Mouse (Mus musculus): ENCODE measurements at regions not wholly inside any gene's neighbourhood (a gene's known extent, or its start where the extent isn't known, plus 50 kb on each side); places are given as distances from the start of the nearest gene placed in this dataset.

GRCm38 (mm10) chr4:150800774-150801173 lies 52.9 kb upstream of the Errfi1 start:
- H3K36me3 ChIP-seq, result no peaks in the 10 kb centered on the region
- no peak overlapping the region for H3K27ac ChIP-seq (replicated peaks)
- H3K4me2 ChIP-seq (replicated peaks), result no peak overlapping the region
- 94% methylated on average over 8 of the region's 8 CpGs for WGBS
- ATAC-seq (replicated peaks), result no peak
- no peaks in the 10 kb centered on the region for H3K9me3 ChIP-seq
- H3K4me1 ChIP-seq, result no peaks in the 10 kb centered on the region
- no peak overlapping the region for H3K4me3 ChIP-seq
- H3K9ac ChIP-seq (replicated peaks), result no peak overlapping the region
- no peaks in the 10 kb centered on the region for H3K27me3 ChIP-seq

GRCm38 (mm10) chr4:150799550-150800398 lies 53.9 kb upstream of the Errfi1 start:
- Histone ChIP-seq H3K4me1 (0 out of 2 replicates have a peak, but pooled peaks cover 2% of the 10 kb centered on the region), H3K36me3 (no peaks in the 10 kb centered on the region), H3K9me3 (no peaks in the 10 kb centered on the region), H3K9ac (replicated peaks) (no peak overlapping the region), H3K4me3 (no peak overlapping the region), H3K27me3 (no peaks in the 10 kb centered on the region), H3K27ac (replicated peaks) (no peak overlapping the region), H3K4me2 (replicated peaks) (no peak overlapping the region)
- no peak for ATAC-seq (replicated peaks)
- 82% methylated on average over 22 of the region's 22 CpGs for WGBS

- Histone ChIP-seq H3K9ac (replicated peaks) (no peak overlapping the region), H3K36me3 (no peaks in the 10 kb centered on the region), H3K4me1 (0 out of 2 replicates have a peak, but pooled peaks cover 6% of the 10 kb centered on the region), H3K9me3 (no peaks in the 10 kb centered on the region), H3K4me3 (no peak overlapping the region), H3K27me3 (no peaks in the 10 kb centered on the region), H3K4me2 (replicated peaks) (no peak overlapping the region), H3K27ac (replicated peaks) (no peak overlapping the region)
- 53% methylated on average over 13 of the region's 13 CpGs for WGBS
- ATAC-seq (replicated peaks), result no peak
Measured at GRCm38 (mm10) chr4:150798783-150799530, 54.8 kb upstream of the Errfi1 start.

DNA sequence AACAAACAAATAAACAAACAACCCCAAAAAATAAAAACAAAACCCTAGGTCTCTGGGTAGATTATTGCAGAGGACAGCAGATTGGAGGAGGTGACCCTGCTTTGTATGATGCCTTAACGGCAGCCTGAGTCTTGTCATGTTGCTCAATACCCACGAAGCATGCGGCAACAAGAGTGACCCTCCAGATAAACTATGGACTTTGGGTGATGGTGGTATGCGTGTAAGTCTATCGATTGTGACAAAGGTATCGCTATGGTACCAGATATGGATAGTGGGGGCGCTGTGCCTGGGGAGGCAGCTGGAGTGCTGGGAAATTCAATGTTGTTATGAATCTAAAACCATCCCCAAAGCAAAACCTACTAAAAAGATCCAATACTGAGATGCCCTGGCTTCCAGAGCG lies 55.4 kb upstream of the Errfi1 start:
- WGBS, result 92% methylated on average over 8 of the region's 8 CpGs
- 0 out of 2 replicates have a peak, but pooled peaks cover 6% of the 10 kb centered on the region for H3K4me1 ChIP-seq
- ATAC-seq (replicated peaks), result no peak
- H3K4me2 ChIP-seq (replicated peaks), result no peak overlapping the region
- H3K9ac ChIP-seq (replicated peaks), result no peak overlapping the region
- H3K36me3 ChIP-seq, result no peaks in the 10 kb centered on the region
- no peaks in the 10 kb centered on the region for H3K9me3 ChIP-seq
- no peak overlapping the region for H3K4me3 ChIP-seq
- H3K27me3 ChIP-seq, result no peaks in the 10 kb centered on the region
- no peak overlapping the region for H3K27ac ChIP-seq (replicated peaks)

- H3K27me3 ChIP-seq, result no peaks in the 10 kb centered on the region
- WGBS, result 77% methylated on average over 3 of the region's 3 CpGs
- H3K9ac ChIP-seq (replicated peaks), result no peak overlapping the region
- H3K36me3 ChIP-seq, result no peaks in the 10 kb centered on the region
- no peak overlapping the region for H3K27ac ChIP-seq (replicated peaks)
- H3K9me3 ChIP-seq, result no peaks in the 10 kb centered on the region
- H3K4me3 ChIP-seq, result no peak overlapping the region
- H3K4me1 ChIP-seq, result 0 out of 2 replicates have a peak, but pooled peaks cover 6% of the 10 kb centered on the region
- no peak overlapping the region for H3K4me2 ChIP-seq (replicated peaks)
- no peak for ATAC-seq (replicated peaks)
Measured at GRCm38 (mm10) chr4:150797057-150797456, 56.7 kb upstream of the Errfi1 start.

DNA sequence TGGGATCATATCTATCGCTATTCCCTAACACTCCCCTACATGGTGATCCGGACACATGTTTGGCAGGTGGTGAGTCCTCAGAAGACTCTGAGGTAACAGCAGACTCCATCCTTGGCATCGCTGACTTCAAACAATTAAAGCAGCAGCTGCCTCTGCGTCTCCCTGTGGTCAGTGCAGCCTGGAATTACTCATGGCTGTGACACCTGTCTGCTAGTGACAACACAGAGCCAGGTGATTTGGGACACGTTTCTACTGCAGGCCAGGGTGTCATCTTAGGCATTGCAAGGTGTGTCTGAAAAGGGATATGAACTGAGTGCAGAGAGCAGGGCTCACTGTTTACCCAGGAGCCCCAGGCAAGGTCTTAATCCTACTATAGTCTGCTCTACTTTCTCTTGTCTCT lies 58.8 kb upstream of the Errfi1 start:
- no peak overlapping the region for H3K4me3 ChIP-seq
- no peak overlapping the region for H3K4me2 ChIP-seq (replicated peaks)
- H3K9ac ChIP-seq (replicated peaks), result no peak overlapping the region
- no peak overlapping the region for H3K27ac ChIP-seq (replicated peaks)
- no peaks in the 10 kb centered on the region for H3K9me3 ChIP-seq
- H3K27me3 ChIP-seq, result no peaks in the 10 kb centered on the region
- no peaks in the 10 kb centered on the region for H3K36me3 ChIP-seq
- 49% methylated on average over 5 of the region's 5 CpGs for WGBS
- ATAC-seq (replicated peaks), result no peak
- 0 out of 2 replicates have a peak, but pooled peaks cover 6% of the 10 kb centered on the region for H3K4me1 ChIP-seq

GRCm38 (mm10) chr4:150794257-150794794 lies 59.4 kb upstream of the Errfi1 start:
- Histone ChIP-seq H3K9ac (replicated peaks) (no peak overlapping the region), H3K27ac (replicated peaks) (no peak overlapping the region), H3K4me1 (0 out of 2 replicates have a peak, but pooled peaks cover 6% of the 10 kb centered on the region), H3K4me2 (replicated peaks) (no peak overlapping the region), H3K36me3 (no peaks in the 10 kb centered on the region), H3K27me3 (no peaks in the 10 kb centered on the region), H3K9me3 (no peaks in the 10 kb centered on the region), H3K4me3 (no peak overlapping the region)
- 61% methylated on average over 9 of the region's 9 CpGs for WGBS
- ATAC-seq (replicated peaks), result no peak

DNA sequence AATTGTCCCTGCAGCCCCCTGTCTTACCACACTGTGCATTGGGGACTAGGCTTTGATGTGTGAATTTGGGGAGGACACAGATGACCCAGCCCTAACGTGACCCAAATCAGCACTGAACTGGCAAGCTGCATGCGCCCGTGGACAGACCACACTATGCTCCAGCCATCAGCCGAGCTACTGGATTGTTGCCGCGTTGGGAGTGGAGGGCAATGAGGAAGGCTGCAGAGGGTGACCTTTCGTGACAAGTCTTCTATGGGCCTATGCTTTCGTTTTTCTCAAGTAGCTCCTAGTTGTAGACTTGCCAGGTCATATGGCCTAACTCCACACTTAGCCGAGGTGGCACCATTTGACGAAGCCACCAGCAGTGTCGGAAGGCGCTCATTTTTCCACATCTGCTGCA lies 60.6 kb upstream of the Errfi1 start:
- no peak overlapping the region for H3K4me3 ChIP-seq
- no peak overlapping the region for H3K4me2 ChIP-seq (replicated peaks)
- H3K9me3 ChIP-seq, result no peaks in the 10 kb centered on the region
- no peaks in the 10 kb centered on the region for H3K27me3 ChIP-seq
- H3K27ac ChIP-seq (replicated peaks), result no peak overlapping the region
- no peak for ATAC-seq (replicated peaks)
- no peak overlapping the region for H3K9ac ChIP-seq (replicated peaks)
- 87% methylated on average over 12 of the region's 12 CpGs for WGBS
- no peaks in the 10 kb centered on the region for H3K36me3 ChIP-seq
- H3K4me1 ChIP-seq, result 0 out of 2 replicates have a peak, but pooled peaks cover 6% of the 10 kb centered on the region

- Histone ChIP-seq H3K4me1 (no peaks in the 10 kb centered on the region), H3K4me3 (no peak overlapping the region), H3K27ac (replicated peaks) (no peak overlapping the region), H3K36me3 (no peaks in the 10 kb centered on the region), H3K27me3 (no peaks in the 10 kb centered on the region), H3K9me3 (no peaks in the 10 kb centered on the region), H3K4me2 (replicated peaks) (no peak overlapping the region), H3K9ac (replicated peaks) (no peak overlapping the region)
- no peak for ATAC-seq (replicated peaks)
- 80% methylated on average over 7 of the region's 7 CpGs for WGBS
Measured at GRCm38 (mm10) chr4:150789166-150789565, 64.6 kb upstream of the Errfi1 start.

GRCm38 (mm10) chr4:150787113-150787512 lies 66.6 kb upstream of the Errfi1 start:
- no peak for ATAC-seq (replicated peaks)
- H3K9ac ChIP-seq (replicated peaks), result no peak overlapping the region
- H3K4me2 ChIP-seq (replicated peaks), result no peak overlapping the region
- no peak overlapping the region for H3K27ac ChIP-seq (replicated peaks)
- no peak overlapping the region for H3K4me3 ChIP-seq
- WGBS, result 64% methylated on average over 6 of the region's 6 CpGs
- no peaks in the 10 kb centered on the region for H3K9me3 ChIP-seq
- no peaks in the 10 kb centered on the region for H3K27me3 ChIP-seq
- H3K36me3 ChIP-seq, result no peaks in the 10 kb centered on the region
- H3K4me1 ChIP-seq, result no peaks in the 10 kb centered on the region

DNA sequence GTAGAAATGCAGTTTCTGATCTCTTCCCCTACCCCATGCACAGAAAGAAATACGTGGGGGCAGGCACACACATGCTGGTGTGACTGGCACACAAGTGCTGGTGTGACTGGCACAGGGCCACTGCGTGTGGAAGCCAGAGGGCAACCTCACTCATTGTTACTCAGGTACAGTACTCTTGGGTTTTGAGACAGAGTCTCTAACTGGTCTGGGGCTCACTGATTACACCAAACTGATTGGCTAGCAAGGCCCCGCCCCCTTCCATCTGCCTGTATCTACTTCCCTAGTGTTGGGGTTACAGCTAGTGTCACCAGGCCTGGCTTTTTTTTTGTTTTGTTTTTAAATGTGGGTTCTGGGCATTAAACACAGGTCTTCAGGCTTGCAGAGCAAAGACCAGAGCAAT lies 67.1 kb upstream of the Errfi1 start:
- H3K4me2 ChIP-seq (replicated peaks), result no peak overlapping the region
- 73% methylated on average over 3 of the region's 3 CpGs for WGBS
- H3K27me3 ChIP-seq, result no peaks in the 10 kb centered on the region
- no peak overlapping the region for H3K9ac ChIP-seq (replicated peaks)
- no peak overlapping the region for H3K4me3 ChIP-seq
- ATAC-seq (replicated peaks), result no peak
- H3K4me1 ChIP-seq, result no peaks in the 10 kb centered on the region
- H3K27ac ChIP-seq (replicated peaks), result no peak overlapping the region
- H3K9me3 ChIP-seq, result no peaks in the 10 kb centered on the region
- H3K36me3 ChIP-seq, result no peaks in the 10 kb centered on the region
